Mouse (Mus musculus) right cerebral cortex, postnatal 10 days (tissue): Measurements from ENCODE around the gene Fam120c.
"Not testable (repeated sequence)": the region's sequence is repeated elsewhere in the genome, so short reads cannot be mapped to it uniquely, and the experiment has no call there.

Experiments
- DNase-seq, 2 experiments: peaks; one replicate each; pipeline ENCODE4 v3.0.0; 2021; ENCODE audit warnings: low spot score in 2 of 2

Fam120c gene

DNA sequence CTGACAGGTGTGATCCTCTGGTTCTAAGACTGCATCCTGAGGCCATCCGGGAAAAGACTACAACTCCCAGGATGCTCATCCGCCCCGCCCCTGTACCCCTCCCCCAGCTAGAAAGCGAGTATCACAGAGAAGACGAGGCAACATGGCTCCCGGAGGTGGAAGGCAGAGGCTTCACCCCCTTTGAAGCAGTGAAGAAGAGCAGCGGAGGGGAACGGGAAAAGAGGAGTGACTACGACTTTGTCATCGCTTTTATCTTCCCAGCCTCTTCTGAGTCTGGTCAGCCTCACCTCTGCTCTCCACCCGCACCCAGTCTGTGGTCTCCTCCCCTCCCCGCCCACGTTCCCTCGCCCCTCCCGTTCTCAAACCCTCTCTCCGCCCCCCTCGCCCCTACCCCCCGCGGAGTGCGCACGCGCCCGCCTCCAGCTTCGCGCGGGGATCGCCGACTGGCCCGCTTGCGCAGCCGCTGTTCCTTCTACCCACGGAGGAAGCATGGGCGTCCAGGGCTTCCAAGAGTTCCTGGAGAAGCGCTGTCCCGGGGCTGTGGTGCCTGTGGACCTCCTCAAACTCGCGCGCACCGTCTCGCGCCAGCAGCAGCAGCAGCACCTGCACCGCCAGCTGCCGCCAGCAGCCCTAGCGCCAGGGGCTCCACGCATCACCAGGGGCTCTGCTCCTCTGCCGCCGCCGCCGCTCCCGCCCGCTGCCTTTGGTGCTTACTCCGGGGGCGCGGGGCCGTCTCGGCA is at the start of gene Fam120c:
Gene Fam120c (plus strand): TSS at position 415 of the 740 bp plus-strand sequence.
- peak; percentile 89 to 92 for DNase-seq

DNA sequence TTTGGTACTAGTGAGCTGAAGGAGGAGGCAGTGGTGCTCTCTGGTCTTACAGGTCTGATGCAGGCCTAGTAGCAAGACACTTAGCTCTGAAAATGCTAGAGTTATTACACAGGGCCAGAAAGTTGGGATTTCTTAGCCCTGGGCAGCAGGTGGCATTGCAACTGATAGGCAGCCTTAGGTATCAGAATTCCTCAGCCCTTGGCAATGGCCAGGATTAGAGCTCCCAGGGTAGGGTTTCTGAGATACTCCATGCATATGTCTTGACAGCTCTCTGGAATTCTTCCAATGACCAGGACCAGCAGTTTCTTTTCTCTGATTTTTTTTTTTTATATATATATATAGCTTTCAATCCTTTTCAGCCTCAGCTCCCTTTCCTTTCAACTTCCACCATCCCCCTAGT is 45.6 kb upstream of the Fam120c start:
- no peak for DNase-seq

DNA sequence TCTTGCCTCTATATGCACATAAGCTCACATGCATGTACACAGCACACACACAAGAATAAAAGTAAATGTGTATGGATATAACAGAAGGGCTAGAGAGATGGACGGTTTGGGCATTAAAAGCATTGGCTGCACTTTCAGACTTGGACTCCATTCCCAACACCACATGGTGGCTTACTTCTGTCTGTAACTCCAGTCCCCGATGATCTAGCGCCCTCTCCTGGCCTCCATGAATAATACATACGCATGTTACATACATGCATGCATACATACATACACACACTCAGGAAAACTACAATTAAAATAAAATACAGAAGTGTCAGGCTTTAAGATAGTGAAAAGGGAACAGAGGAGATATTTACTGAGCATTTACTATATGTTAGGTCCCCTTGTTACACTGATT is 30.2 kb upstream of the Fam120c start:
- DNase-seq = no peak

DNA sequence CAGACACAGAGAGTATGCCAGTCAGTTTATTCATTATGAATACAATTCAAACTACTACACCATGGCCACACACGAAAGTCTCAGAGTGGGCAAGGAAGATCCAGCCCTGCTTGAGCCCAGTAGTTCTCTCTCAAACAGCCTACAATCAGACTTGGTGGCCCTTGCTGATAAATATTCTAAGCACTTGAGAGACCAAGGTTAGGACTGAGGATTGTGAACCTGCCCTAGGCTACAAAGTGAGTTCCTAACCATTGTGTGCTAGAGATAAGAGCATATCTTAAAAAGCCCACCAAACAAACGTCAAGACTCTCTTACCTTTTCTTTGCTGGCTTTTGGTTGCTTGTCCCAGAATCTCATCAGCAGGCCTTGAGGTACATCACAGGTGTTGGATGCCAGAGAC is 10.4 kb upstream of the Fam120c start:
- DNase-seq = no peak

DNA sequence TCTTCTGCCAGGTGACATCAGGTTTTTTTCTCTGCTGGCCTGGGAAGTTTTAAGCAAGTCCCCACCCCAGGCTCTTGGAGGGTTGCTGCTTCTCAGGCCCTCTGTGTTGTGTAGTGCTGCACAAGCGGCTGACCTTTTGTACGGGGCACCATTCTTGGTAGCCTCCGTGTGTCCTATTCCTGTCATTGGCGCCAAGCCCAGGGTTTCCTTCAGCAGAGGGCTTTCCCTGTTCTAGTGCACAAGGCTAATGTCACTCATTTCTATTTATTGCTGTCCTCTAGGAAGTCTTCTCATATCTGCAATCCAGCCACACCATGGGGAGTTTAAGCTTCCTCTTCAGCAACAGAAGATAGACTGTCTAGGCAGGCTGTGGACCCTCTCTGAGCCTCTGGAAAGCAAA is 6.2 kb upstream of the Fam120c start:
- DNase-seq = peak in 1 of 2 experiments; percentile 25

- DNase-seq = peak; percentile 62 to 67
These were observed 568 bp downstream of the Fam120c start for GRCm38 (mm10) chrX:151344501-151344984.

DNA sequence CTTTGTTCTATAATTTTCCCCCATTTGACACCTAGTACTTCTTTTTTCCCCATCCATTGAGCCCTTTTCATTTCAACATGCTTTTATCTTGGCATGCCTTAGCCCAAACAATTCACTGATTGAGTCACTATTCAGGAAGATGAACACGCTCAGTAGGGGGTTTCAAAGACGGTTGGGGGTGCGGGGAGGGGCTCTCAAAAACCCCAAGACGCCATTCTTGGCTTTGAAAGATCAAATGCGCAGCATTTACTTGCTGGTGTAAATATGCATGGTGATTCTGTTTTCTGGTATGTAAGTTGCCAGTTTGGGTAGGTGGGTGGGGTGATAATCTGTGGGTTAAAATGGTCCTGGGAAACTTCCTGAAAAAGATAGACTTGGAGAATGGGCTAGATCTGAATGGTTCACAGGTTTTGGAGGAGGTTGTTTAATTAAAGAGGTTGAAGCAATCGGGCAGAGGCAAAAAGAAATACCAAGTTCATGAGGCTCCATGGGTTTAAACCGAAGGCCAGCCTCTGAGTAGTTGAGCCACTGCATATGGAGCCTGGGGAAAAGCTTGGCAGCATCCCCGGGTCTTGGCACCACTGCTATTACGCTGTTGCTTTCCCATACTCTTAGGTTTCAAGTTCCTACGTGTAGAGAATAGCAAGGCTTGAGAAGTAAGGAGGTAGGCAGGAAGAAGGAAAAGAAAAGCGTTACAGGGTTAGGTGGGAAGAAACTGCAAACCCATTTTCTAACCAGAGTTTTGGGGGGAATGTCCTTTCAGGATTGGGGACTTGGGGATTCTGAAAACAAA is 1.6 kb downstream of the Fam120c start:
- peak; percentile 40 to 46 for DNase-seq

GRCm38 (mm10) chrX:151347278-151347677 is 3.3 kb downstream of the Fam120c start:
- DNase-seq = no peak

DNA sequence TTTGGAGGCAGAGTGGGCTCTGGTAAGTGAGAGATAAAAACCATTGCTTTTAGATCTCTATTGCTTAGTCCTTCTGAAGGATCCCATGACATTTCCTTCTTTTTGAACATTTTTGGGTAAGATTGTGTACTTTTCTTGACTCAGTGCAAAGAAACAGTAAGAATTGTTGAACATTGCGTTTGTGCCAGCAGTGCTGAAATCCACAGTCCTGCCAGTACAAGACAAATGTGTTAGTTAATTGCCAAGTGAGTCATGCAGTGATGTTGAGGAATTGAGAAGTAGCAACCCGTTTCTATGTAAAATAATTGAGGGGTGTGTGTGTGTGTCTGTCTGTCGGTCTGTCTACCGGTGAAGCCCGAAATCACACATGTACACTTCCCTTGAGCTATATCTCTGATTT is 5.3 kb downstream of the Fam120c start:
- no peak for DNase-seq

DNA sequence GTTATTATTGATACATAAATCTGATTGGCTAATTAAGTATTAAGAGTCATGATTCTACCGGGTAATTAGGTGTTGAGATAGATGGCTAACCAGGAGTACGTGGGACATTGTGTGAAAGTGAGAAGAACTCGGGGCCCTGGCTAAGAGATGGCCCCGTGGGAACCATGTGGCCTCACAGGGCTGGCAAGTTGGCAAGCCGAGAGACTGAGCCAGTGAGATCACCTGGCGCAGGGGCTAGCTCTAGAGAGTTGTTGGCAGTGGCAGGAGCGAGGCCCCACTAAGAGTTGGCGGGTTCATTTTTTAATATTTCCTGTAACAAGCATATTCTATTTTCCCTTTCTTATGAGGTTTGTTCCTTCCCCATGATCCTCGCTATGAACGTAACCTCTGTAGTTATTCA is 74.8 kb downstream of the Fam120c start:
- no peak for DNase-seq

DNA sequence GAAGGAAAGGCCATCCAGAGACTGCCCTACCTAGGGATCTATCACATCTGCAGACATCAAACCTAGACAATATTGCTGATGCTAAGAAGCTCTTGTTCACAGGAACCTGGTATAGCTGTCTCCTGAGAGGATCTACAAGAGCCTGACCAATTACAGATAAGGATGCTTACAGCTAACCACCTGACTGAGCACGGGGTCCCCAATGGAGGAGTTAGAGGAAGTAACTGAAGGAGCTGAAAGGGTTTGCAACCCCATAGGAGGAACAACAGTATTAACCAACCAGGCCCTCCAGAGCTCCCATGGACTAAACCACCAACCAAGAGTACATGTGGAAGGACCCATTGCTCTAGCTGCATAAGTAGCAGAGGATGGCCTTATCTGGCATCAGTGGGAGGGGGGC is 76.8 kb downstream of the Fam120c start:
- no peak for DNase-seq

DNA sequence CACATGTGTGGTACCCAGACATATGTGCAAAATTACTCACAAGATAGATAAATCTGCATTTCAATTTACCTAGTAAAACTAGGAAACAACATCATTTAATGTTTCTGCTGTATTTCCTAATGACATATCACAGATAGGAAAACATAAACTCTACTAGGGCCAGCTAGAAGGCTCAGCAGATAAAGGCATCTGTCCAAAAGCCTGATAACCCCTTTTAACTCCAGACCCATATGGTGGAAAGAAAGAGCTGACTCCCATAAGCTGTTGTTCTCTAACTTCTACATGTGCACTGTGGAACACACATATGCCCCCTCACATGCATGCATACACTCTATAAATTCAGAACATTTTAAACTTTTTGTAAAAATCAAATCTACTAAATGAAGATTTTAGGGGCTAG is 99.7 kb downstream of the Fam120c start:
- DNase-seq = no peak

- DNase-seq = no peak
These were observed 100.2 kb downstream of the Fam120c start for GRCm38 (mm10) chrX:151444189-151444588.

GRCm38 (mm10) chrX:151488128-151488527 is 144.2 kb downstream of the Fam120c start:
- DNase-seq = no peak

DNA sequence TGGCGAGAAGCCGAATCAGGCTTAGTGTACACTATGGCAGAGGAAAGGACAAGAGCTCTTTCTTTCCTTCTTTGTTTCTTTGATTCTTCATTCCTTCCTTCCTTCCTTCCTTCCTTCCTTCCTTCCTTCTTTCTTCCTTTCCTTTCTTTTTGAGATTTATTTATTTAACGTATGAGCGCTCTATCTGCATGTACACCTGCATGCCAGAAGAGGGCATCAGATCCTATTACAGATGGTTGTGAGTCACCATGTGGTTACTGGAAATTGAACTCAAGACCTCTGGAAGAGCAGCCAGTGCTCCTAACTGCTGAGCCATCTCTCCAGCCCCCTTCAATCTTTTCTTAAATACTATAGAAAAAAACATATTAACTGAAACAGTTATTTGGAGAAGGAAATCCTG is 149.3 kb downstream of the Fam120c start:
- not testable (repeated sequence) for DNase-seq

GRCm38 (mm10) chrX:151496596-151496995 is 152.6 kb downstream of the Fam120c start:
- DNase-seq = no peak

- DNase-seq = no peak
These were observed 164.6 kb downstream of the Fam120c start for GRCm38 (mm10) chrX:151508536-151508935.

GRCm38 (mm10) chrX:151509906-151510305 is 165.9 kb downstream of the Fam120c start:
- DNase-seq = no peak

GRCm38 (mm10) chrX:151513066-151513465 is 169.1 kb downstream of the Fam120c start:
- DNase-seq = no peak

GRCm38 (mm10) chrX:151513694-151514093 is 169.7 kb downstream of the Fam120c start:
- DNase-seq = no peak

GRCm38 (mm10) chrX:151518181-151518580 is 174.2 kb downstream of the Fam120c start:
- DNase-seq = no peak

DNA sequence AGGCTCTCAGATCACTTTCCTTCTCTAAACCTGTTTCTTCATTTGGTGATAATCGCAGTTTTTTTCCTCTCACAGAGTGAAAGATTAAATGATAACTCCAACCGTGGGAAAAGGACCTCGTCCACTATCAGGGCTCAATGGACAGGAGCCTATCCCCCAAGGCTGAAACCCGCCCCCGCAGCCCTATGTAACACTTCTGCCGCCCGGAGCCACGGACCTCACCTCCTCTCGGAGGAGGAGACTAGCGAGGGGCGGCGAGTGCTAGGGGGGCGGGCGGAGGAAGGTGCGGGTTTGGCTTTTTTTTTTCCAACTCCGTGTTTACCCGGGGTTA is 176.1 kb downstream of the Fam120c start:
- DNase-seq = no peak
